Mouse (Mus musculus): ENCODE measurements at regions not wholly inside any gene's neighbourhood (a gene's known extent, or its start where the extent isn't known, plus 50 kb on each side); places are given as distances from the start of the nearest gene placed in this dataset.

GRCm38 (mm10) chr1:145336879-145337278 is 561.6 kb upstream of the Rgs18 start:
- no peak for TF ChIP-seq CTCF (IDR thresholded peaks at IDR 0.05; ENCODE audit: control insufficient read depth, insufficient read depth, insufficient read length)
- no peak for TF ChIP-seq MYOD1 (IDR thresholded peaks at IDR 0.05; ENCODE audit: control insufficient read depth, insufficient read length, low read depth)
- no peak for TF ChIP-seq MYOG (IDR thresholded peaks at IDR 0.05; ENCODE audit: control insufficient read depth, extremely low read depth, insufficient read length)
- TF ChIP-seq USF1 (IDR thresholded peaks at IDR 0.05; ENCODE audit: low read depth): no peak
- TF ChIP-seq MAX (IDR thresholded peaks at IDR 0.05): no peak

Measured in C2C12 (cell line).